Mouse (Mus musculus): ENCODE results near the gene 4931422A03Rik. TPM values are rescaled to one million over a fixed set of nuclear protein-coding genes. Genes with fewer than 3 reads are reported as not detected.

4931422A03Rik gene
- total and polyA plus RNA-seq, 3 experiments = 0.50 to 4.9 TPM; not detected in 1

DNA sequence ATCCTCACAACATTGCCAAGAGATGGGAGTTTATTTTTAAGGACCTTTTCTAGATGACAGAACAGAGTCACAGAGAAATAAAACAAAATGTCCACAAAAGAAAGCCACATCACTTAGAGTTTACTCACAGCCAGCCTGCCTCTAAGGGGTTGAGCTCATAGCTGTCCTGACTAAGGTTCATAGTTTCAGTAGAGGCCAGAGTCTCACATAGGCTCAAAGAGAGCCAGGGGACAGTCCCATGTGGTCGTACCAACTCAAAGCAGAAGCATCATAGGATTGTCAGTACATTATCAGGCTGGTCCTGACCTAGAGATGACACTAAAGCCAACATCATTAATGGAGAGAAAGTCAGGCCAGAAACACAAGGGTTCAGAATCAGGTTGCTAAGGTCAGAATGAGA lies 89.6 kb downstream of the 4931422A03Rik start:
- no peaks in the 10 kb centered on the region for H3K27me3 ChIP-seq (ENCODE audit: control insufficient read depth in 1 of 2, insufficient read depth in 2 of 2, low read length in 2 of 2)
- peaks cover 3 to 8% of the 10 kb centered on the region in 2 experiments; a peak in 3 of 4 replicates for H3K4me1 ChIP-seq (ENCODE audit: control insufficient read depth in 1 of 2, insufficient read depth in 2 of 2, low read length in 2 of 2)
- no peak for DNase-seq (ENCODE audit: low read depth, low spot score)
- TF ChIP-seq HCFC1 (IDR thresholded peaks at IDR 0.05; ENCODE audit: low read depth, low read length) (no peak), EP300 (IDR thresholded peaks at IDR 0.05; ENCODE audit: low read depth in 1 of 2, low read length in 2 of 2) (no peak), MAZ (IDR thresholded peaks at IDR 0.05; ENCODE audit: low read depth, low read length) (no peak), ETS1 (IDR thresholded peaks at IDR 0.05; ENCODE audit: low read depth, low read length) (no peak), CHD2 (IDR thresholded peaks at IDR 0.05; ENCODE audit: low read length) (no peak), BHLHE40 (IDR thresholded peaks at IDR 0.05; ENCODE audit: borderline replicate concordance, low read depth, low read length) (no peak), TBP (IDR thresholded peaks at IDR 0.05; ENCODE audit: low read depth, low read length) (no peak), TCF12 (IDR thresholded peaks at IDR 0.05; ENCODE audit: low read depth, low read length) (no peak), E2F4 (IDR thresholded peaks at IDR 0.05; ENCODE audit: borderline replicate concordance, low read depth, low read length) (no peak)
- H3K9me3 ChIP-seq (replicated peaks; ENCODE audit: insufficient read depth, low read length) = no peaks in the 10 kb centered on the region
- H3K27ac ChIP-seq (ENCODE audit: control insufficient read depth, low read depth, low read length) = no peak overlapping the region
- no peak overlapping the region for H3K9ac ChIP-seq (ENCODE audit: control insufficient read depth, low read depth, low read length, poor library complexity, severe bottlenecking)
- H3K79me2 ChIP-seq (ENCODE audit: control insufficient read depth, insufficient read depth, low read length, poor library complexity) = no peaks in the 10 kb centered on the region
- H3K4me3 ChIP-seq (ENCODE audit: control insufficient read depth in 1 of 2, insufficient read depth in 1 of 2, low read depth in 2 of 2, low read length in 2 of 2) = no peak overlapping the region
- H3K36me3 ChIP-seq (ENCODE audit: control insufficient read depth in 1 of 2, insufficient read depth in 2 of 2, low read length in 2 of 2) = peaks cover 0 to 2% of the 10 kb centered on the region in 2 experiments; a peak in 1 of 4 replicates

DNA sequence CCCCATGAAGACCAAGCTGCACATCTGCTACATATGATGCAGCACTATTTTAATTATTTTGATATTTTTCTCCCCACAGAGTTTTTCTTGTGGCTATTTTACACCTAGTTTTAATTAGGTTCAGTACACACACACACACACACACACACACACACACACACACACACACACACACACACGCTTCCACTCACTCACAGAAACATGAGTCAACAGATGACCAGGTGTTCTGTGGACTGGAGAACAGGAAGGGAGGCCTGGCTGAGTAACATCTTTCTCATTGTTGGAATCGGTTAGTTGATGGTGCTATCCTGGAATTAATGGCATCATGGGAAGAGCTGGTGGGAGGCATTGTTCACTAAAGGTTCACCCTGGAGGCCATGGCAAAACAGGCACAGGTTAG lies 90.5 kb downstream of the 4931422A03Rik start:
- Histone ChIP-seq H3K9ac (ENCODE audit: control insufficient read depth, low read depth, low read length, poor library complexity, severe bottlenecking) (no peak overlapping the region), H3K27ac (ENCODE audit: control insufficient read depth, low read depth, low read length) (no peak overlapping the region), H3K4me3 (ENCODE audit: control insufficient read depth in 1 of 2, insufficient read depth in 1 of 2, low read depth in 2 of 2, low read length in 2 of 2) (no peak overlapping the region), H3K79me2 (ENCODE audit: control insufficient read depth, insufficient read depth, low read length, poor library complexity) (no peaks in the 10 kb centered on the region), H3K36me3 (ENCODE audit: control insufficient read depth in 1 of 2, insufficient read depth in 2 of 2, low read length in 2 of 2) (peaks cover 0 to 6% of the 10 kb centered on the region in 2 experiments; a peak in 2 of 4 replicates), H3K27me3 (ENCODE audit: control insufficient read depth in 1 of 2, insufficient read depth in 2 of 2, low read length in 2 of 2) (no peaks in the 10 kb centered on the region), H3K9me3 (replicated peaks; ENCODE audit: insufficient read depth, low read length) (no peaks in the 10 kb centered on the region), H3K4me1 (ENCODE audit: control insufficient read depth in 1 of 2, insufficient read depth in 2 of 2, low read length in 2 of 2) (peaks cover 7 to 8% of the 10 kb centered on the region in 2 experiments; a peak in 3 of 4 replicates)
- TF ChIP-seq MXI1 (IDR thresholded peaks at IDR 0.05; ENCODE audit: low read depth, low read length) (no peak), MEF2A (IDR thresholded peaks at IDR 0.05; ENCODE audit: extremely low read depth, insufficient replicate concordance, low read depth, low read length, poor library complexity, severe bottlenecking) (no peak), MAFK (IDR thresholded peaks at IDR 0.05; ENCODE audit: borderline replicate concordance, low read depth, low read length) (no peak), E2F4 (IDR thresholded peaks at IDR 0.05; ENCODE audit: borderline replicate concordance, low read depth, low read length) (no peak), HCFC1 (IDR thresholded peaks at IDR 0.05; ENCODE audit: low read depth, low read length) (no peak), MYC (IDR thresholded peaks at IDR 0.05; ENCODE audit: low read depth, low read length) (no peak), TAL1 (IDR thresholded peaks at IDR 0.05; ENCODE audit: low read length) (no peak), ZMIZ1 (IDR thresholded peaks at IDR 0.05; ENCODE audit: low read depth, low read length) (no peak), SMC3 (IDR thresholded peaks at IDR 0.05; ENCODE audit: low read depth, low read length) (no peak), CHD1 (IDR thresholded peaks at IDR 0.05; ENCODE audit: low read depth, low read length) (no peak), ZKSCAN1 (IDR thresholded peaks at IDR 0.05; ENCODE audit: low read depth, low read length) (no peak), JUND (IDR thresholded peaks at IDR 0.05; ENCODE audit: low read depth, low read length) (no peak)
- DNase-seq (ENCODE audit: low read depth, low spot score) = no peak
